Mouse (Mus musculus): ENCODE data around the gene Slc38a8. TPM values are rescaled to one million over a fixed set of nuclear protein-coding genes. Genes with fewer than 3 reads are reported as not detected.

Gene Slc38a8
- polyA plus RNA-seq, 1 experiment from 2014 or later: 0.29 TPM

DNA sequence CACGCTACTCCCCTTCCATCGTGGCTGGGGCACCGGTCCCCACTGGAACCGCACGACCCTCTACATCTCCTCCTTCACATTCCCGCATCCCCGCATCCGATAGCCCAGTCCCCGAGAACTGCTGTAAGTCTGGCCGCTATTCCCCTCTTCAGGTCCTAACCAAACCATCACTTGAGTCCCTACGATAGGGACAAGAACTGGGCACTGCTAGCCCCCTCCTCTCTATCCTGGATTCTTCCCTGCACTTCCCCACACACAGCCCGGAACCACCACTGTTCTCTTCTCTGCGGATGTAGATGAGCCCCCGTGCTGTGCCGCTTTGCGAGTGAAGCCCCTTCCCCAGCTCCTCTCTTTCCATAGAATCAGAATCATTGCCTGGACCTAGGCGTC, 53.7 kb downstream of the Slc38a8 start:
- 2% methylated on average over 17 of the region's 17 CpGs for WGBS
- no peak for ATAC-seq (ENCODE audit: low FRiP score, low read depth)

GRCm38 (mm10) chr8:119446990-119447780, 54.3 kb downstream of the Slc38a8 start:
- no peak overlapping the region for H3K27ac ChIP-seq
- peak overlapping the region; percentile 83 for H3K4me2 ChIP-seq (replicated peaks)
- H3K36me3 ChIP-seq: no peaks in the 10 kb centered on the region
- peaks cover 38% of the 10 kb centered on the region for H3K27me3 ChIP-seq
- peak; percentile 33; the same call in 1 of the 2 replicates for ATAC-seq (ENCODE audit: low FRiP score, low read depth)
- H3K4me1 ChIP-seq: peaks cover 14% of the 10 kb centered on the region
- peak overlapping the region; percentile 74 for H3K9ac ChIP-seq
- WGBS: under 1% methylated on average over 47 of the region's 80 CpGs
- H3K9me3 ChIP-seq: no peaks in the 10 kb centered on the region
- H3K4me3 ChIP-seq: peak overlapping the region; percentile 71

More for the DNA sequence above, 53.7 kb downstream of the Slc38a8 start:
- peaks cover 14% of the 10 kb centered on the region for H3K4me1 ChIP-seq
- H3K27ac ChIP-seq: no peak overlapping the region
- peak overlapping the region; percentile 83 for H3K4me2 ChIP-seq (replicated peaks)
- H3K9ac ChIP-seq: peak overlapping the region; percentile 74
- no peaks in the 10 kb centered on the region for H3K9me3 ChIP-seq
- no peaks in the 10 kb centered on the region for H3K36me3 ChIP-seq
- H3K4me3 ChIP-seq: peak overlapping the region; percentile 71
- H3K27me3 ChIP-seq: peaks cover 35% of the 10 kb centered on the region

GRCm38 (mm10) chr8:119446211-119446989, 55.1 kb downstream of the Slc38a8 start, which contains the start of gene Necab2:
Gene Necab2 (plus strand): TSS chr8:119446719.
- whole genome bisulfite sequencing: 1% methylated on average over 40 of the region's 52 CpGs
- H3K4me2 ChIP-seq (replicated peaks): peak within 1 kb of the TSS; percentile 83
- no peaks in the 10 kb centered on the region for H3K36me3 ChIP-seq
- H3K4me1 ChIP-seq: peaks cover 14% of the 10 kb centered on the region
- peak; percentile 68 for ATAC-seq (ENCODE audit: low FRiP score, low read depth)
- peak within 1 kb of the TSS; percentile 74 for H3K9ac ChIP-seq
- H3K27ac ChIP-seq: no peak within 1 kb of the TSS
- H3K4me3 ChIP-seq: peak within 1 kb of the TSS; percentile 71
- H3K27me3 ChIP-seq: peaks cover 45% of the 10 kb centered on the region
- no peaks in the 10 kb centered on the region for H3K9me3 ChIP-seq

- Histone ChIP-seq H3K9ac (no peak overlapping the region), H3K36me3 (no peaks in the 10 kb centered on the region), H3K27me3 (peaks cover 25% of the 10 kb centered on the region), H3K4me2 (replicated peaks) (no peak overlapping the region), H3K4me3 (no peak overlapping the region), H3K27ac (no peak overlapping the region), H3K4me1 (peaks cover 27% of the 10 kb centered on the region), H3K9me3 (no peaks in the 10 kb centered on the region)
- no peak for ATAC-seq (ENCODE audit: low FRiP score, low read depth)
- 92% methylated on average over 8 of the region's 8 CpGs for WGBS
Observed at GRCm38 (mm10) chr8:119442970-119443369, 58.5 kb downstream of the Slc38a8 start.

DNA sequence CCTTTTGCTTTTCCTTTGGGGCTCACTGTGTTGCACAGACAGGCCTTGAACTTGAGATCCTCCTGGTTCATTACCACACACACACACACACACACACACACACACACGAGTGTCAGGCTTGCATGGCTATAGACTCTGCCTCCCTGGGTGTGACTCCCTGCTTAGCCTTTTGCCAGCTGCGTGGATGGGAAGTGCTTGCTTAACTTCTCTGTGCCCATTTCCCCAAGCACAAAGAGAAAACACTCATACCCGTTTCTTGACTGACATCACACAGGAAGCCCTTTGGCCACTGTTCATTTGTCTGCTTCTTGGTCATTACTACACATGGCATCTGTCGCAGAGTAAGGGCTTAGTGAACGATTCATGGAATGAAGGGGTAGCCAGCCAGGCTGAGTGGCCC, 59.5 kb downstream of the Slc38a8 start:
- Histone ChIP-seq H3K4me1 (peaks cover 21% of the 10 kb centered on the region), H3K4me2 (replicated peaks) (no peak overlapping the region), H3K36me3 (no peaks in the 10 kb centered on the region), H3K4me3 (no peak overlapping the region), H3K9me3 (no peaks in the 10 kb centered on the region), H3K27ac (no peak overlapping the region), H3K9ac (no peak overlapping the region), H3K27me3 (peaks cover 16% of the 10 kb centered on the region)
- ATAC-seq (ENCODE audit: low FRiP score, low read depth): no peak
- WGBS: 58% methylated on average over 5 of the region's 5 CpGs

GRCm38 (mm10) chr8:119440952-119441270, 60.6 kb downstream of the Slc38a8 start:
- H3K9me3 ChIP-seq: no peaks in the 10 kb centered on the region
- no peak overlapping the region for H3K9ac ChIP-seq
- peaks cover 22% of the 10 kb centered on the region for H3K4me1 ChIP-seq
- H3K27me3 ChIP-seq: peaks cover 15% of the 10 kb centered on the region; the same call in 1 of the 2 replicates
- no peak overlapping the region for H3K27ac ChIP-seq
- ATAC-seq (ENCODE audit: low FRiP score, low read depth): no peak
- no peaks in the 10 kb centered on the region for H3K36me3 ChIP-seq
- peak overlapping the region; percentile 41 for H3K4me2 ChIP-seq (replicated peaks)
- 52% methylated on average over 1 of the region's 1 CpGs for WGBS
- H3K4me3 ChIP-seq: no peak overlapping the region

DNA sequence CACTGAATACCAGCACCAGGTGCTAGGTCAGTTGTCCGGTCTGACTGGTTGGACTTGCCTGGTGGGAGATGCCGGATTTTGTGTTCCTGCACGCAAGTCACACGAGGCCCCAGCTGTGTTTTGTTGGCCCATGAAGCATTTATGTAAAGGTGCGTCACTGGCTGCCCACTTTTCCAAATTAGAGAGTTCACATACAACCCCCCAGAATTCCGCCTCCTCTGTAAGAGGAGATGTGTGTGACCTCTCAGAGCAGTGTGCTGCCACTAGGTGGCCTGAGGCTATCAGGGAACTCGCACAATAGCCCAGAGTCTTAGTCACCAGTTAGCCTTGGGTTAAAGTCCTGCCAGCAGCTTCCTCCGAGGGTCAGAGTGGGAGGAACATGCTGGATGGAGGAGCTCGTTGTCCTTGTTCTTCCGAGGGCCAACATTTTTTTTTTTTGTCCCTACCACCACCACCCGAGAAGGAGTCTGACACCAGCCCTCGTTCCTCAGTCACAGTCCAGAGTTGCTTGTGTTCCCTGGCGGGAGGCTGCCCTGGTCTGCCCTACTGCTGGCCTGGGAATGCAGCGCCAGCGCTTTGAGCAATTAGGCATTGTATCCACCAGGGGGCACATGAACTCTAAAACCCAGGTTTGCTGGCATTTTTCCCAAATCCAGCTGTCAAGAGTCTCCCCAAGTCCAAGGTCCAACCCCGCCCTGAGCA, 61.1 kb downstream of the Slc38a8 start:
- peaks cover 22% of the 10 kb centered on the region for H3K4me1 ChIP-seq
- H3K27me3 ChIP-seq: peaks cover 13% of the 10 kb centered on the region; the same call in 1 of the 2 replicates
- H3K9me3 ChIP-seq: no peaks in the 10 kb centered on the region
- H3K36me3 ChIP-seq: no peaks in the 10 kb centered on the region
- H3K4me2 ChIP-seq (replicated peaks): peak overlapping the region; percentile 41
- WGBS: 15% methylated on average over 16 of the region's 16 CpGs
- no peak; the same call in 1 of the 2 replicates for ATAC-seq (ENCODE audit: low FRiP score, low read depth)
- no peak overlapping the region for H3K9ac ChIP-seq
- no peak overlapping the region for H3K4me3 ChIP-seq
- H3K27ac ChIP-seq: no peak overlapping the region

DNA sequence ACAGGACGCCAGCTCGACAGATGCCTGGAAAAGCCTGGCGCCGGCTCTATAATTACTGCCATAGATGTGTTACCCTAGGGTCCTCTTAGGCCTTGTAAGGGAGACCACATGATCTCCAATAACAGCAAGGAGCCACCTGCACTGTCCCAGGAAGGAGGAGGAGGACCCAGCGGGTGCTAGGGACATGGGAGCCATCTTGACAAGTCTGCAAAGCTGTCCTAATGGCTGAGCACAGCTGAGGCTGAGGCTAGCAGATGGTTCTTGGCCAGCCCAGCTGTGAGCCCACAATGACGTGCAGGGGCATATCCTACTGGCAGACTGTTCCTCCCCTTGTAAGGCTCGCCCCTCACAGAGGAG, 61.6 kb downstream of the Slc38a8 start:
- 53% methylated on average over 7 of the region's 7 CpGs for WGBS
- H3K27me3 ChIP-seq: peaks cover 12% of the 10 kb centered on the region; the same call in 1 of the 2 replicates
- no peaks in the 10 kb centered on the region for H3K36me3 ChIP-seq
- H3K4me2 ChIP-seq (replicated peaks): 0 out of 2 replicates have a peak overlapping the region, but pooled peaks have one; percentile 41
- H3K9me3 ChIP-seq: no peaks in the 10 kb centered on the region
- no peak overlapping the region for H3K27ac ChIP-seq
- peak; percentile 57; the same call in 1 of the 2 replicates for ATAC-seq (ENCODE audit: low FRiP score, low read depth)
- no peak overlapping the region for H3K9ac ChIP-seq
- peaks cover 22% of the 10 kb centered on the region for H3K4me1 ChIP-seq
- H3K4me3 ChIP-seq: no peak overlapping the region

GRCm38 (mm10) chr8:119439424-119439823, 62.1 kb downstream of the Slc38a8 start:
- WGBS: 92% methylated on average over 2 of the region's 2 CpGs
- H3K27me3 ChIP-seq: peaks cover 12% of the 10 kb centered on the region; the same call in 1 of the 2 replicates
- no peak overlapping the region for H3K9ac ChIP-seq
- ATAC-seq (ENCODE audit: low FRiP score, low read depth): no peak
- H3K4me1 ChIP-seq: peaks cover 22% of the 10 kb centered on the region
- no peak overlapping the region for H3K4me3 ChIP-seq
- no peak overlapping the region for H3K4me2 ChIP-seq (replicated peaks)
- no peak overlapping the region for H3K27ac ChIP-seq
- H3K9me3 ChIP-seq: no peaks in the 10 kb centered on the region
- H3K36me3 ChIP-seq: no peaks in the 10 kb centered on the region

DNA sequence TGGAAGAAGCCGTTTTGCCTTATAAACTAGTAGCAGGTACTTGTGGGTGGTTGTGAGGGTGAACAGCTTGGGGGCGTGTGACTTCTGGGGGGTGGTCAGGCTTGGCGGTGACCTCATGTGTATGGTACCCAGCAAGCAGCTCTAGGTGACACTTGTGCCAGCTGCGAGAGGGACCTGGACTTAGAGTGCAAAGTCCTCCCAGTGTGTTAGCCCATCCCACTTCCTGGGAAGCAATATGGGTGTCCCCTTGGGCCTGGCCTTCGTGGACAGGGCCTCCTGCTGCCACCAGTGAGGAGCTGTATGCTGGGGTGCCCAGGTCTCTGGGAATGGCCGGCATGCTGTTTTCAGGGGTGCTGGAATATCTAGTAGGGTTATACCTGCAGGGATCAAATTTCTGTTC, 62.6 kb downstream of the Slc38a8 start:
- 79% methylated on average over 6 of the region's 6 CpGs for WGBS
- Histone ChIP-seq H3K9ac (0 out of 2 replicates have a peak overlapping the region, but pooled peaks have one; percentile 5), H3K27ac (no peak overlapping the region), H3K9me3 (no peaks in the 10 kb centered on the region), H3K36me3 (no peaks in the 10 kb centered on the region), H3K4me3 (no peak overlapping the region), H3K27me3 (peaks cover 12% of the 10 kb centered on the region; the same call in 1 of the 2 replicates), H3K4me2 (replicated peaks) (no peak overlapping the region), H3K4me1 (peaks cover 22% of the 10 kb centered on the region)
- ATAC-seq (ENCODE audit: low FRiP score, low read depth): no peak

DNA sequence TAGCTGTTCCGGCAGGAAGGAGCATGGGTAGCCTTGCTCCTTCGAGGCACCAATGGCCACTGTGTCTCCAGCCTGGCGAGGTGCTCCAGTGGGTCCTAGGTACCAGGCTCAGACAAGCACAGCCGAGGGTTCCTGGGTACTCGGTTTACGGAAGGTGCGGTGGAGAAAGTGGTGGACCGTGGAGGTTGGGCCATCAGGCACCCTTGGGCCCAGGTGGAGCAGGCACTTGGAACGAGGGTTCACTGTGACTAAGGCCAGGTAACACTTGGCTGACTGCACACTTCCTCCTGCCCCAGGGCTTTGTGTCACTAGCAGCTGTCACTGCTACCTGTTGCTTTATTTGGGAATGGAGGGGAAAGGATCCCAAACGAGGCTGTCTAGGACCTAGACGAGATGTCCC, 64.0 kb downstream of the Slc38a8 start:
- Histone ChIP-seq H3K4me3 (no peak overlapping the region), H3K9me3 (no peaks in the 10 kb centered on the region), H3K4me2 (replicated peaks) (peak overlapping the region; percentile 4; the same call in 1 of the 2 replicates), H3K4me1 (peaks cover 22% of the 10 kb centered on the region), H3K27me3 (peaks cover 12% of the 10 kb centered on the region; the same call in 1 of the 2 replicates), H3K36me3 (no peaks in the 10 kb centered on the region), H3K9ac (no peak overlapping the region), H3K27ac (no peak overlapping the region)
- ATAC-seq (ENCODE audit: low FRiP score, low read depth): no peak
- WGBS: 66% methylated on average over 11 of the region's 11 CpGs

Measured in limb, embryonic 13.5 days (tissue).